Mouse (Mus musculus) hindbrain, embryonic 12.5 days (tissue): ENCODE results near the gene Gm20431. TPM values are rescaled to one million over a fixed set of nuclear protein-coding genes. Genes with fewer than 3 reads are reported as not detected.

ENCODE experiments used
- ATAC-seq: fragments of 200-750 bp; cut with Nextera tagmentation; 2 replicates; pipeline ENCODE4 v1.8.0; 2017; ENCODE audit warnings: moderate TSS enrichment; ENCODE audit not compliant: low FRiP score
- H3K27ac ChIP-seq: fragments of 300-500 bp; sonication (generic); 2 replicates; pipeline ENCODE4 v1.5.1; 2016; ENCODE audit warnings: mild to moderate bottlenecking
- H3K27me3 ChIP-seq: fragments of 300-500 bp; sonication (generic); 2 replicates; pipeline ENCODE4 v1.6.1; 2016; ENCODE audit warnings: mild to moderate bottlenecking
- H3K36me3 ChIP-seq: fragments of 300-500 bp; sonication (generic); 2 replicates; pipeline ENCODE4 v1.6.1; 2016; ENCODE audit warnings: mild to moderate bottlenecking
- H3K4me1 ChIP-seq: fragments of 300-500 bp; sonication (generic); 2 replicates; pipeline ENCODE4 v1.6.1; 2016
- H3K4me2 ChIP-seq: fragments of 300-500 bp; sonication (generic); replicated peaks from 2 replicates; pipeline ENCODE4 v1.6.1; 2016; ENCODE audit warnings: mild to moderate bottlenecking
- H3K4me3 ChIP-seq: fragments of 300-500 bp; sonication (generic); 2 replicates; pipeline ENCODE4 v1.5.1; 2016; ENCODE audit warnings: mild to moderate bottlenecking
- H3K9ac ChIP-seq: fragments of 300-500 bp; sonication (generic); 2 replicates; pipeline ENCODE4 v1.6.1; 2016; ENCODE audit warnings: mild to moderate bottlenecking, moderate library complexity
- H3K9me3 ChIP-seq: fragments of 300-500 bp; sonication (generic); replicated peaks from 2 replicates; pipeline ENCODE4 v1.6.1; 2016; ENCODE audit warnings: mild to moderate bottlenecking
- WGBS: fragments of 180-500 bp; shearing (Covaris S2); methylation state at CpG from one replicate; pipeline ENCODE4 v1.1.7; 2016; 5-methylcytosine and 5-hydroxymethylcytosine counted together
- microRNA-seq: library from miRNA; unstranded; fragments of <30 nt; microRNA quantifications from one replicate; pipeline ENCODE4, GENCODE M21; 2017
- polyA plus RNA-seq: library from polyadenylated mRNA; unstranded; fragments of >200 nt; fragmentation: Nextera tagmentation; extraction: Ambion mirVana; gene quantifications from 2 replicates; pipeline ENCODE4 v1.2.1, GENCODE M21; 2016

The Gm20431 gene
- polyA plus RNA-seq, 1 experiment from 2014 or later = 16.9 TPM

DNA sequence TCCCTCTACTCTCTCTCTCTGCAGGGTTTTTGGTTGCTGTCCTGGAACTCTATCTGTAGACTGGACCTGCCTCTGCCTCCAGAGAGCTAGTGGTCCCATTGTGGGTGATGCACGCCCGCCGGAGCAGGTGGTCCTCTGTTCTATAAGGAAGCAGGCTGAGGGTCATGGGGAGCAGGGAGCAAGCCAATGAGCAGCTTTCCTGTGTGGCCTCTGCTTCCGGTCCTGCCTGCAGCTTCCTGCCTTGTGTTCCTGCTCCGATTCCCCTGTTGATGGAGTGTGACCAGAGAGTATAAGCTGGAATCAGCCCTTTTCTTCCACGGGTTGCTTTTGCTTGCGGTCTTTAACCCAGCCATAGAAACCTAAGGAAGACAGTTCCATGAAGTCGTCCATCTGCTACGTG is 93.2 kb downstream of the Gm20431 start:
- Histone ChIP-seq H3K36me3 (no peaks in the 10 kb centered on the region), H3K9me3 (no peaks in the 10 kb centered on the region), H3K27me3 (peaks cover 1% of the 10 kb centered on the region; the same call in 1 of the 2 replicates), H3K4me1 (peaks cover 31% of the 10 kb centered on the region), H3K4me2 (no peak overlapping the region), H3K9ac (no peak overlapping the region), H3K4me3 (no peak overlapping the region), H3K27ac (no peak overlapping the region)
- ATAC-seq = no peak
- WGBS = 80% methylated on average over 9 of the region's 9 CpGs

DNA sequence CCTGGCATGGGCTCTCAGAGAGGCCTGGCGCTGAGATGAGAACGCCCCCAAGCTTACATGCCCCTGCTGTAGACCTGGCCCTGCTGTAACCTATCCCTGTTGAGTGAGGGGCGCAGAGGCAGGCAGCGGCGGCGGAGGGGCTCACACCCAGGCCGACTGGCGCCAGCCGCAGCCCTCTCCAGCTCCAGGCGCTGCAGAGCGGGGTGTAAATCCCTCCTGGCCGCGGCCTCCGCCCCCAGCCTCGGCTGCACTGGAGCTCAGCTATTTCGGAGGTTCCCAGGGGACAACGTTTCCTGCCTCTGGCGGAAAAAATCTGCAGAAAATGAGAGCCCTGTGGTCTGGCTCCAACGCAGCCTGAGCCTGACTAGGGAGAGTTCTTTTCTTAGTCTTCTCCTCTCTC is 95.6 kb downstream of the Gm20431 start:
- Histone ChIP-seq H3K4me3 (no peak overlapping the region), H3K27ac (peak overlapping the region; percentile 71), H3K4me2 (peak overlapping the region; percentile 33; the same call in 1 of the 2 replicates), H3K27me3 (peaks cover 4% of the 10 kb centered on the region; the same call in 1 of the 2 replicates), H3K9me3 (no peaks in the 10 kb centered on the region), H3K4me1 (peaks cover 45% of the 10 kb centered on the region), H3K36me3 (no peaks in the 10 kb centered on the region), H3K9ac (0 out of 2 replicates have a peak overlapping the region, but pooled peaks have one; percentile 5)
- 23% methylated on average over 18 of the region's 19 CpGs for WGBS
- ATAC-seq = no peak

DNA sequence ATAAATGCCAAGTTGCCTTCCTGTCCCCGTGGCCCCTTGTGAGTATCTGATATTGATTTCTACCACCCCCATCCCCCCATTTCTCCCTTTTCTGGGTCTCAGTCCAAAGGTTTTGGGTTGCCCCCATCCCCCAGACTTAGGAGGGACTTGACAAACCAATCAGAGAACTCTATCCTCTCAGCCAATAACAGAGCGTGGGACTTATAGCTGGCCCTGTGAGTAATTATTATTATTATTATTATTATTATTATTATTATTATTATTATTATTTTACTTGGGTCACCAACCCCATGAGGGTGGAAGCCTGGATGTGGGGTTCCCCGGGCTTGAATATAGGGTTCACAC is 96.0 kb downstream of the Gm20431 start:
- no peak overlapping the region for H3K9ac ChIP-seq
- H3K27ac ChIP-seq = peak overlapping the region; percentile 71; the same call in 1 of the 2 replicates
- H3K4me3 ChIP-seq = no peak overlapping the region
- H3K36me3 ChIP-seq = no peaks in the 10 kb centered on the region
- H3K9me3 ChIP-seq = no peaks in the 10 kb centered on the region
- H3K4me1 ChIP-seq = peaks cover 45% of the 10 kb centered on the region
- WGBS = 64% methylated on average over 3 of the region's 3 CpGs
- ATAC-seq = no peak
- H3K27me3 ChIP-seq = peaks cover 6% of the 10 kb centered on the region
- H3K4me2 ChIP-seq = no peak overlapping the region

DNA sequence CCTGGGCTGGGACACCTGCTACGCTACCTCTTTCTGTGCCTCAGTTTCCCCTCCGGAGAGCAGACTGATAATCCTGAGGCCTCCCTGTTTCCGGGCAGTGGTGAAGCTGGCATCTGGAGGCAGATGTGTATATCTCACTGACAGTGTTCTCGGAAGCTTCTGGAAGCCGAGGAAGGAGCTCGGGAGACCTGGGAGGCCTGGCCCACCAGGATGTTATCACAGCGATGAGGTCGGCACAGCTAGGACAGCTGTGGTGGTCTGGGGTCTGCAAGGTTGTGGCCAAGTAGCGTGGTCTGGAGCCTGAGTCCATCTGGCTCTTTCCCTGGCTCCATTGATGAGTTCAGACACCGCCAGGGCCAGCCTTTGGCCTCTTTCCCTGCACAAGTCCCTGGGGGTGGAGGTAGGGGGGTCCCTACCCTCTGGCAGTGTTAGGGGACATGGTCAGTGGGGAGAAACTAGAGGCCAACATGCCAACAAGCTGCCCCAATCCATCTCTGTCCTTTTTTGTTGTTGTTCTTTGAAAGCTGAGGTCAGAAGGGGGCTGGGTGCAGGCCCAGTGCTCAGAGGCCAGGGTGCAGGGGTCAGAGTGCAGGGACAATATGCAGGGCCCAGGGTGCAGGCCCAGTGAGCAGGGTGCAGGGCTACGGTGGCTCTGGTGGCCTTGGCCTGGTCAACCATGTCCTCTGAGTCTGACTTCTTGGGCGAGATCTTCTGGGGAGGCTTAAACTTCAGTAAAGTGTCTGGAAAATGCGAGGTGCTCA is 96.6 kb downstream of the Gm20431 start:
- Histone ChIP-seq H3K9me3 (no peaks in the 10 kb centered on the region), H3K4me1 (peaks cover 47% of the 10 kb centered on the region), H3K27me3 (peaks cover 11% of the 10 kb centered on the region), H3K4me2 (no peak overlapping the region), H3K27ac (peak overlapping the region; percentile 12; the same call in 1 of the 2 replicates), H3K4me3 (no peak overlapping the region), H3K36me3 (no peaks in the 10 kb centered on the region), H3K9ac (no peak overlapping the region)
- ATAC-seq = no peak
- WGBS = 72% methylated on average over 13 of the region's 13 CpGs

DNA sequence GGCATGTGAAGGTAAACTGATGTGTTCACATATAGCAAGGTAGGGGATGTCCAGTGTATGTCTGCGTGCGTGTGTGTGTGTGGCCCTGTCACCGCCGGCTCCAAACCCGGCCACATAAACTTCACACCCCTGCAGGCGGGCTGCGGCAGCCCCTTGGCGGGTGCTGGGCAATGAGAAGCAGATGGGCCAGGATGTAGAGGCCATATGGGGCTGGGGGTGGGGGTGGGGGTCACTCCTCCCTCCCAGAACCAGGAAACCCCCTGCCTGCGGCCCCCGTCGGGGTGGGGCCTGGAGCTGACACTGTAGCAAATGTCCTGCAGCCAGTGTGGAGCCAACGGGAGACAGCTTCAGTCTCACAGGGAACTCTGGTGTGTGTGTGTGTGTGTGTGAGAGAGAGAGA is 97.6 kb downstream of the Gm20431 start:
- Histone ChIP-seq H3K27me3 (peaks cover 17% of the 10 kb centered on the region), H3K4me2 (peak overlapping the region; percentile 17; the same call in 1 of the 2 replicates), H3K4me1 (peaks cover 53% of the 10 kb centered on the region), H3K27ac (peak overlapping the region; percentile 17; the same call in 1 of the 2 replicates), H3K4me3 (no peak overlapping the region), H3K9ac (no peak overlapping the region), H3K9me3 (no peaks in the 10 kb centered on the region), H3K36me3 (no peaks in the 10 kb centered on the region)
- ATAC-seq = peak; percentile 27; the same call in 1 of the 2 replicates
- 41% methylated on average over 12 of the region's 12 CpGs for WGBS

DNA sequence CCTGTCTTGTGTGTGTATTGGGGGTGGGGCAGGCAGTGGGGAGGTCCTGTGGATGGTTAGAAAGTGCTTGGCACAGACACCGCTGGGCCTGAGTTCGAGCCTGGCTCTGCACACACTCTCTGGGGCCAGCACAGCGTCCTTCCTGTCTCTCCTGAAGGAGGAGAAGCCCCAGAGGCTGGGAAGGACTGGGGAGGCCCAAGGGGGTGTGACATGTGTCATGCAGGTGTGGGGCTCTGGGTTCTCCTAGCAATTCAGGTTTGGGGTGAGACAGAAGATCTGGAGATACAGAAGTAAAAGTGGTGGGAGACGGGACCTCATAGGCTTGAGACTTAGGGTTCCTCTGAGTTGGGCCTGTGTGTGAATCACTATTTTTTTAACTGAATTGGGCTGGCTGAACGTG is 98.3 kb downstream of the Gm20431 start:
- WGBS = 68% methylated on average over 5 of the region's 5 CpGs
- H3K4me2 ChIP-seq = no peak overlapping the region
- peaks cover 53% of the 10 kb centered on the region for H3K4me1 ChIP-seq
- no peak overlapping the region for H3K9ac ChIP-seq
- ATAC-seq = no peak
- peak overlapping the region; percentile 17; the same call in 1 of the 2 replicates for H3K27ac ChIP-seq
- H3K36me3 ChIP-seq = no peaks in the 10 kb centered on the region
- no peak overlapping the region for H3K4me3 ChIP-seq
- no peaks in the 10 kb centered on the region for H3K9me3 ChIP-seq
- peaks cover 20% of the 10 kb centered on the region for H3K27me3 ChIP-seq

DNA sequence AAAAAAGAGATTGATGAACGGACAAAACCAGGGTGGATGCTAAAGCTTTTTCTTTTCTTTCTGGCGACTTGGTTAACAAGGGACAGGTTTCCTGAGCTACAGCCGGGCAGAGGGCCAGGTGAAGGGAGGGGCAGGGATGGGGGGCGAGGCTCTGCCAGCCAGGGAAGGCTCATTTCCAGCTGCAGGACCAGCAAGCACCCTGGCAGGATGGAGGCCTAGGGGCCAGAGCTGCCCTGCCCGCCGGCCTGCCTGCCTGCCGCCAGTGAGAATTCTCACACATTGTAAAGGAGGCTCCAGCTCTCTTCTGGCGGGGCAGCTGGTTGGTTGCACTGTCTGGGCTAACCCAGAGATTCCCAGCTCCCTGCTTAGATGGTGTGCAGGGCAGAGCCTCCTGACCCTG is 99.2 kb downstream of the Gm20431 start:
- Histone ChIP-seq H3K4me2 (no peak overlapping the region), H3K9ac (no peak overlapping the region), H3K27me3 (peaks cover 20% of the 10 kb centered on the region), H3K27ac (peak overlapping the region; percentile 31; the same call in 1 of the 2 replicates), H3K9me3 (no peaks in the 10 kb centered on the region), H3K4me3 (no peak overlapping the region), H3K36me3 (no peaks in the 10 kb centered on the region), H3K4me1 (peaks cover 53% of the 10 kb centered on the region)
- WGBS = 29% methylated on average over 8 of the region's 8 CpGs
- no peak for ATAC-seq

DNA sequence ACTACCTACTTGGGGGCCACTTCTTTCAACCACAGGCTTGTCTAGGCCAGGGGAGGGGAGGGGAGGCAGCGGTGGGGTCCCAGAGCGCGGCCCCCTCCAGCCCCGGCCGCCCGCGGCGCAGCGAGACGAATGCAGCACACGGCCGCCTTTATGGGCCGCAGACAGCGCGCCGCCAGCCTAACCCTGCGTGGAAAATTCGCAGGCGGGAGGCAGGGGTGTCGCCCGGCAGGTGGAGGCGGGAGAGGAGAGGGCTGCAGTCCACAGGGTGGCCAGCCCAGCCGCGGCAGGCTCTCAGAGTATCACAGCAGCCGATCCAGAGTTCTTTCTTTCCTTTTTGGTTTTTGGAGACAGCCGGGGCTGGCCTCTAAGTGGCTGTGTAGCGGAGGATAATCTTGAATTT is 101.9 kb downstream of the Gm20431 start:
- peak overlapping the region; percentile 47 for H3K4me2 ChIP-seq
- H3K9ac ChIP-seq = peak overlapping the region; percentile 44
- 6% methylated on average over 27 of the region's 27 CpGs for WGBS
- H3K4me3 ChIP-seq = peak overlapping the region; percentile 9; the same call in 1 of the 2 replicates
- H3K27ac ChIP-seq = peak overlapping the region; percentile 9; the same call in 1 of the 2 replicates
- peak; percentile 51 for ATAC-seq
- peaks cover 39% of the 10 kb centered on the region for H3K4me1 ChIP-seq
- H3K36me3 ChIP-seq = no peaks in the 10 kb centered on the region
- peaks cover 20% of the 10 kb centered on the region for H3K27me3 ChIP-seq
- H3K9me3 ChIP-seq = no peaks in the 10 kb centered on the region

Small RNAs within 50 kb of the gene (microRNA-seq; reads per million reads assigned to microRNA genes)
- not detected for gene Gm22355

Other genes with a start within 250 kb of the Gm20431 start
- gene Slc9a8, start 239.8 kb downstream of the Gm20431 start, polyA plus RNA-seq = 24.2 and 24.3 TPM in 2 replicates
- gene Rnf114, start 168.9 kb downstream of the Gm20431 start, polyA plus RNA-seq = 120 TPM in 2 replicates
- 20.8 and 25.3 TPM in 2 replicates for gene Spata2, start 168.6 kb downstream of the Gm20431 start, polyA plus RNA-seq
- gene Snai1, start 123.3 kb downstream of the Gm20431 start, polyA plus RNA-seq = 30.1 and 39.0 TPM in 2 replicates
- 290 and 291 TPM in 2 replicates for gene Ube2v1, start 29.4 kb downstream of the Gm20431 start, polyA plus RNA-seq
- 4.1 and 4.5 TPM in 2 replicates for gene Cebpb, start 27.4 kb upstream of the Gm20431 start, polyA plus RNA-seq
- gene Tmem189, start 28.3 kb upstream of the Gm20431 start, polyA plus RNA-seq = 39.0 and 43.9 TPM in 2 replicates